Mouse (Mus musculus): Measurements from ENCODE around the gene Nudcd3.
"Not testable (repeated sequence)": the region's sequence is repeated elsewhere in the genome, so short reads cannot be mapped to it uniquely, and the experiment has no call there.

The Nudcd3 gene

GRCm38 (mm10) chr11:6120001-6120400 is 80.2 kb downstream of the Nudcd3 start:
- no peak for DNase-seq

- DNase-seq, result no peak
These were observed 80.9 kb downstream of the Nudcd3 start for GRCm38 (mm10) chr11:6119312-6119711.

- DNase-seq, result no peak
These were observed 82.3 kb downstream of the Nudcd3 start for GRCm38 (mm10) chr11:6117956-6118355.

- no peak for DNase-seq
These were observed 88.3 kb downstream of the Nudcd3 start for GRCm38 (mm10) chr11:6111734-6112484.

GRCm38 (mm10) chr11:6109990-6110389 is 90.2 kb downstream of the Nudcd3 start:
- no peak for DNase-seq

GRCm38 (mm10) chr11:6108296-6108695 is 91.9 kb downstream of the Nudcd3 start:
- no peak for DNase-seq

GRCm38 (mm10) chr11:6107722-6108121 is 92.5 kb downstream of the Nudcd3 start:
- DNase-seq, result no peak

GRCm38 (mm10) chr11:6104734-6105133 is 95.5 kb downstream of the Nudcd3 start:
- no peak for DNase-seq

GRCm38 (mm10) chr11:6096637-6097036 is 103.6 kb downstream of the Nudcd3 start:
- DNase-seq, result not testable (repeated sequence)

- DNase-seq, result no peak
These were observed 113.2 kb downstream of the Nudcd3 start for GRCm38 (mm10) chr11:6086991-6087390.

- no peak for DNase-seq
These were observed 121.5 kb downstream of the Nudcd3 start for GRCm38 (mm10) chr11:6078737-6079136.

- DNase-seq, result no peak
These were observed 124.6 kb downstream of the Nudcd3 start for GRCm38 (mm10) chr11:6075618-6076066.

- DNase-seq, result peak; percentile 59
These were observed 131.8 kb downstream of the Nudcd3 start for GRCm38 (mm10) chr11:6068181-6068957.

- no peak for DNase-seq
These were observed 133.1 kb downstream of the Nudcd3 start for GRCm38 (mm10) chr11:6067160-6067559.

- no peak for DNase-seq
These were observed 134.0 kb downstream of the Nudcd3 start, which contains the start of gene Camk2b for GRCm38 (mm10) chr11:6066176-6066575. Gene Camk2b (minus strand): TSS chr11:6066362.

GRCm38 (mm10) chr11:6065551-6066121 is 134.6 kb downstream of the Nudcd3 start:
- DNase-seq, result peak; percentile 55

GRCm38 (mm10) chr11:6065046-6065521 is 135.1 kb downstream of the Nudcd3 start:
- peak; percentile 18 for DNase-seq

GRCm38 (mm10) chr11:6064215-6065045 is 135.8 kb downstream of the Nudcd3 start:
- no peak for DNase-seq

GRCm38 (mm10) chr11:6063501-6064214 is 136.6 kb downstream of the Nudcd3 start:
- no peak for DNase-seq

GRCm38 (mm10) chr11:6063065-6063464 is 137.2 kb downstream of the Nudcd3 start:
- no peak for DNase-seq

- no peak for DNase-seq
These were observed 137.9 kb downstream of the Nudcd3 start for GRCm38 (mm10) chr11:6062329-6062728.

- no peak for DNase-seq
These were observed 138.3 kb downstream of the Nudcd3 start for GRCm38 (mm10) chr11:6061891-6062290.

All from embryo, embryonic 11 days (tissue).